In the genomic region with DNA sequence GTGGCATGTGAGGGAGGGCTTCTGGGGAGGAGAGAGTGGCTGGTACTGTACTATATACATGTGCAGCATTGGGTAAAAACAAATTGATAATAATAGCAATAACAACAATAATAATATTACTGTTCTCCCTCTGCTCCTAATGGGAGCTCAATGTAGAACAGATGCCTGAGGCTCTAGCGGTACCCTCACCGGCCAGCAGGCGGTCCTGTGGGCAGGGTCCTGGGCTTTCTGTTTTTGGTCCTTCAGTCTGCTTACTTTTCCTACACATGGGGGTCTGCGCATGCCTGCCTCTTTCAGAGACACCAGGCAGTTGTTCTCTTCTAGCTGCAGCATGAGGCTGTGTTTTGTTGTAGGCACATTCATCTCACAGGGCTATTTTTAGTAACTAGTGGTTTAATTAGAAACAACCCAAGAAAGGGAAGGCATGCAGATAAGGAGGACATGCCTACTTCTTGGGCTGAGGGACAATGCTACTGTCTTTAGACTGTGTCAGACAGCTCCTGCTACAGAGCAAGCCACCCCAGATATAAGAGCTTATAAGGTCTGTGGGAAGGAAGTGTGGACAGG, we compare ENCODE assay signal across 1 mouse cellular context.
TF ChIP-seq lines count a peak whose summit lies in the region.

No protein-coding gene starts in this region.

TF ChIP-seq in myocyte, 11 proteins besides CTCF, POLR2A, EP300 and RAD21 (continued from another document):
- no peak for TF ChIP-seq SRF (IDR thresholded peaks at IDR 0.05; ENCODE audit: control insufficient read depth, insufficient read length, low read depth)
- TF ChIP-seq MAX (IDR thresholded peaks at IDR 0.05; ENCODE audit: low read depth): no peak
- TF ChIP-seq MYOD1 (IDR thresholded peaks at IDR 0.05; ENCODE audit: control insufficient read depth in 1 of 3, insufficient read length in 2 of 3, low read depth in 2 of 3): no peak
- TF ChIP-seq TCF12 (IDR thresholded peaks at IDR 0.05; ENCODE audit: insufficient read depth, poor library complexity, severe bottlenecking): no peak
- no peak for TF ChIP-seq USF1 (IDR thresholded peaks at IDR 0.05; ENCODE audit: low read depth)
- no peak for TF ChIP-seq REST (IDR thresholded peaks at IDR 0.05; ENCODE audit: insufficient read depth, insufficient read length)
- no peak for TF ChIP-seq MYOG (IDR thresholded peaks at IDR 0.05; ENCODE audit: control insufficient read depth in 1 of 3, insufficient read depth in 1 of 3, insufficient read length in 2 of 3, low read depth in 2 of 3)
- no peak for TF ChIP-seq CEBPB (IDR thresholded peaks at IDR 0.05; ENCODE audit: insufficient read depth, poor library complexity, severe bottlenecking)
